Mouse (Mus musculus) large intestine, adult 2 months (tissue): ENCODE results near the gene Ttc4. TPM values are rescaled to one million over a fixed set of nuclear protein-coding genes. Genes with fewer than 3 reads are reported as not detected.

Experiments
- DNase-seq: peaks from one replicate; pipeline ENCODE4 v3.0.0-alpha.2; 2012; ENCODE audit warnings: low read depth, low spot score
- WGBS: fragments of 180-500 bp; shearing (Covaris S2); methylation state at CpG from one replicate; pipeline ENCODE4 v1.1.7; 2018; 5-methylcytosine and 5-hydroxymethylcytosine counted together
- polyA plus RNA-seq: library from polyadenylated mRNA; depleted of rRNA; stranded (reverse); fragments of >200 nt; gene quantifications from 2 replicates; pipeline ENCODE4 v1.2.3, GENCODE M21; 2012

The Ttc4 gene
- polyA plus RNA-seq, 1 experiment: 55.1 TPM

DNA sequence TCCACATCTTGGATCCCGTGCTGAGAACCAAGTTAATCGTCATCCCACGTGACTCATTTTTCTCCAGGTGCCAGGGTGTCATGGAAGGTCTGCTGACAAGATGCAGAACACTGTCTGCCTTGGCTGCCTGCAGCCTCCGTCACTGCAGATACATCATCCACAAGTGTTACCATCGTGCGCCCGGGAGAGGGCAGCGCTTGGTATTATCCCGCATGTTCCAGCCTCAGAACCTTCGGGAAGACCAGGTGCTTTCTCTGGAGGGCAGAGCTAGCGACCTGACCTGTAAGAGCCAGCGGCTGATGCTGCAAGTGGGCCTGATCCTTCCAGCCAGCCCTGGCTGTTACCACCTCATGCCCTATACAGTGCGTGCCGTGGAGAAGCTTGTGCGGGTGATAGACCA, 25.7 kb downstream of the Ttc4 start:
- DNase-seq: no peak
- WGBS: 94% methylated on average over 15 of the region's 15 CpGs

DNA sequence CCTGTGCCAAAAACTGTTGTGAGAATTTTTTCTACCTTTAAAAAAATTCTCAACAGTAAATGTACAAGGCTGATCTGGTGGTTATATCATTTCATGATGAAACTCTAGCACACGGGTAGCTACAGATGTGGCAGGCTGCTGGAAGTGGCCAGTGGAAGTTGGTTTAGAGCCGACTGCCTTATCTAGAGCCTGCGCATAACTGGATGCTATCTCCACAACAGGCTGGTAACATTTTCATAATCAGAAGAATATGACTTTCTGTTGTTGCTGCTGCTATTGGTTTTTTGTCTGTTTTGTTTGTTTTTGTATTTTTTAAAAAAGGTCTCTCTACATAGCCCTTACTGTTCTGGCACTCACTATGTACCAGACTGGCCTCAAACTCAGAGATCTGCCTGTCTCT, 26.2 kb downstream of the Ttc4 start:
- no peak for DNase-seq
- 95% methylated on average over 3 of the region's 3 CpGs for WGBS

DNA sequence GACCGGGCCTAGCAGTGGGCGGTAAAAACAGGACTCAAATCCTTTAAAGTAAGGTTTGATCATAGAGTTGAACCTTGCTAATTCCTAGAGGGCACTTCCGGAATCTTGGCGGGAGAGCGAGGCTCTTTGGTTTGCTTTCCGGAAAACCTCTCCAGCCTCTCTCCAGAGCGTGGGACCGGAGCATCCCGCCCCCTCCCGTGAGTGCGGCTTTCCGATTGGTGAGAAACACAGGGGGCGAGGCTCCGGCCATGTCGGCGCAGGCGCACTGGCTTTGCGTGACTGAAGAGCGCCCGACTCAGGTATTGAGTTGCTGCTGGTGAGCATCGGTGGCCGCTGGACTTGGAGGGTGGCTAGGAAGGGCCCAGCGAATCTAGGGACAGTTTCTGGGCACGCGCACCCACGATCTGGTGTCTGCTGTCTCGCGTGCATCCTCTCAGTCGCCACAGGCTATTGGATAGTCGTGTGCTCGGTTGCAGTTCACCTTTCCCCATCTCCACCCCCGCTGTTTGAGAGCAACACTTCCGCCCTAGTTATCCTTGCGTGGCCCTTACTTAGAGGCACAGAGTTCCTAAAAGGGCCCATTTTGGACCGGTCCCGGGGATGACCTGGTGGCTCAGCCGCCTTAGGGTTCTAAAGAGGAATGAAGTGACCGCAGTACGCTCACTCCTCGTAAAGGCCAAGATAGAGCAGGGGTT, 27.8 kb downstream of the Ttc4 start, which contains the start of gene Pars2:
TSS of gene Pars2 (plus strand) at position 237 of the 695 bp plus-strand sequence.
- WGBS: 1% methylated on average over 40 of the region's 40 CpGs
- peak; percentile 88 for DNase-seq

DNA sequence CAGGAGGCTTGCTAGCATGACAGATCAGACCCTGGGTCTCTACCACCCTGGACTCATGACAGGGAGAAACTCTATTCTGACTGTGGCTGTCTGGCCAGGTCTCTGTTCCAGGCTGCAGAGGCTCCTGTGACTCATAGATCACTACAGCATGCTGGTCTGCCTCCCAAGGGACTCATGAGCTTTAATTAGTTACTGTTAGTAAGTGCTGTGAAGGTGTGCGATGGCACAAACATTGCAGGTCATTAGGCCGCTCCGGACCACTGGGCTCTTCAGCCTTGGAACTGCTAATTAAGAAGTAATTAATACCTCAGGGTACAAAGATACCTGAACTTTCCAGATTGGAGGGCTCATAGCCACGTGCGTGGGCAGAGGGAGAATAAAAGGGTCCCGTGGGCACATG, 31.6 kb downstream of the Ttc4 start:
- whole genome bisulfite sequencing: 88% methylated on average over 6 of the region's 6 CpGs
- DNase-seq: no peak

DNA sequence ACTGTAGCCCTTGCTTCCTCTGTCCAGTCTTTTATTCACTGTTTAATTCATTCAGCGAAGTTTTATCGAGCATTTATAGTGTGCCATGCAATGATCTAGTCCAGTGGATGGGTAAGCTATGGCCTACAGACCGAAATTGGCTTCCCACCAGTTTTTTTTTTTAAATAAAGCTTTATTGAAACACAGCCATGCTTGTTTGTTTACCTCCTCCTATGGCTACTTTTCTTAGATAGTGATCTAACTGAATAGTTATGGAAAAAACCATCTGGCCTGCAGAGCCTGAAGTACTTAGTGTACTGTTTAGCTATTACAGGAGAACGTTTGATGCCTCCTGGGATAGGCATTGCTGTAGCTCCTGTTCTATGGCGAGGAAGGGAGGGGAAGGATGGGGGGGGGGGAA, 32.9 kb downstream of the Ttc4 start:
- no peak for DNase-seq
- 70% methylated on average over 5 of the region's 5 CpGs for WGBS

DNA sequence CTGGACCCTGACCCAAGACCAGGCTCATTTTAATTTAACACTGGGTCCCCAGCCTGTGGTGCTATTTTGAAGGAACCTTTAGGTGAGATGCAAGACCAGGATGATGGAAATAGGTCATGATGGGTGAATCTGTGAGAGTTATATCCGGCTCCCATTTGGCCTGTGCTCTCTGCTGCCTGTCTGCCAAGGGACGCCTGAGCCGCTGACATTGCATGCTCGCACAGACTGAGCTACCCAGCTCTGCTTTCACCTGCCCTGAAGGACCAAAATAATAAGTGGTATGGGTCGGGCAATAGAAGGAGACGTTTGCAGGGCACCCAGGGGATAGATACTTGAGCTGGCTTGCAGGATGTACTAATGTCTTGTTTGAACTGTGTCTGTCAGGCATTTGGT, 34.5 kb downstream of the Ttc4 start:
- WGBS: 46% methylated on average over 6 of the region's 6 CpGs
- DNase-seq: no peak

DNA sequence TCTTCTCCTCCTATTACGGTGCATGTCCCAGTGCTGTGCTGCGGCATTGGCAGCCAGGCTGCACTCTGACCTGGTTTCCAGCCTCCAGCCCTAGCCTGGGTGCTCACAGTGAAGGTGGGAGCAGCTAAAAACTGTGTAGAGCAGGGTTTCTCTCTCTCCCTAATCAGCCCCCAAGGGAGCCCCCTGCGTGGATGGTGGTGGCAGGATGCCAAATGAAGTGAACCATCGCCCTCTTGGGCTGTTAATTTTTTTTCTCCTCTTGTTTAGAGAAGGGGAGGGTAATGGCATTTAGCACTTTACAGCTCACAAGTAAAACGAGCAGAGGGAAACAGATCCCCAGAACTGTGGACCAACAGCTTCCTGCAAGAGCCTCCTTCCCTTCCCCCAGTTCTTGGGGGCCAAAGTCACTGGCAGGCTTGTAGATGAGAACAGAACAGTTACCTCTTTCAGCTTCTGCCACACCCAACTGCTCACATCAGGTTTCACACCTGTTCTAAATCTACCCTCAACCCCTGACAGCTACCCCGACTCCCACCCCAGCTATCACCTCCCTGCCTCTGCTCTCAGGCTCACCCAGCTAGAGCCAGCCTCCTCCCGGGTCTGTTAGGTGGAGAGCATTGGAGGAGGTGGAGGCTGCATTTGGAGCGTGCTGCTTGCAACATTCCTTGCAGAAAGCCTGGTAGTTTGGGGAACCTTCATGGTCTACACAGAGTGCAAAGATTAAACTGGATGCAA, 35.1 kb downstream of the Ttc4 start:
- 8% methylated on average over 8 of the region's 8 CpGs for WGBS
- DNase-seq: no peak

DNA sequence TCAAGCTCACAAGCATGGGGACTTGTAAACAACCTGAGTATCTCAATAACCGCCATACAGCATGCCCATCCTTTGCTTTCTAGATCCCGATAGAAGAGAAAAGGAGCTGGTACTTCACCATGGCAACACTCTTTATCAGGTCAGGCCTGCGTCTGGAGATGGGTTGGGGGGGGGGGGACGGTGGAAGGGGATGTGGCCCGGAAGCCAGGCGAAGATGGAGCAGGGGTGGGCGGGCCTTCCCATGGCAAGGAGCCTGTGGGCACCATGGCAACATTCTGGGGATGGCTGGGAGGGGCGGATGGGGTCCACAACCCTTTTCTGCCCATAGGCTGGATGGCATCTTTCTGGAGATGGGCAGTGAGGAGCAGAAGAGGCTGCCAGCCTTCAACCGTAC, 44.7 kb downstream of the Ttc4 start:
- no peak for DNase-seq
- WGBS: 62% methylated on average over 9 of the region's 9 CpGs

DNA sequence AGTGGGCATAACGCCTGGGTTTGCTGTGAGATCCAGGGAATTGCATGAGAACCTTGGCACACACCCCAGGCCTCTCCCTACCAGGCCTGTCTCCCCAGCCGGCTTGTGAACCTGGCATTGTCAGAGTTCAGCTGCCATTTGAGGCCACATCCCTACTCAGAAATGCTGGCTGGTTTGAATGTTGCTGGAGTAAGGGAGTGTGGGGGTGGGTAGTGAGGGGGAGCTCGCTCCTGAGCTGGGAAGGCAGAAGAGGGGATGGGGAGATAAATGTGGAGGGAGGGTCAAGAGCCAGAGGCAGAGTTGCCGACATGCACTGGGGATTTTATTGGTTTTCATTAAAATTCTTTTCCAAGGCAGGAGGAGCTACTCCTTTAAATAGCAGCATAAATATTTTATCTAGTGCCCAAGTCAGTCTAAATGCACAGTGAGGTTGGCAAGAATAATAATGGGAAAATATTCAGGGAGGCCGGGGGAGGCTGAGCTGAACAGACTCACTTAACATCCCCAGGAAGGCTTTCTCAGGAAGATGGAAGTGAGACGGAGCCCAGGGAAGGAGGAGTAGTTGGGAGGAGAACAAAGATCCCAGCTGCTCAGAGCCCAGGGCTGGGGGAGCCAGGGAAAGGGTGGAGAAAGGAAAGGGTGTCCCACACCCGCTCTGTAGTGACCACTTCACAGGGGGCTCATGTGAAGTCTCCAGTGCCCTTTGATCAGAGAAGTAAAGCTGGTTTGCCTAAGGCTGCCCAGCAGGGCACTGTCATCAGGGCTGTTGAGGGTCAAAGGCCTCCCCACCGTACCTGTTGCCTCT, 45.3 kb downstream of the Ttc4 start:
- no peak for DNase-seq
- 49% methylated on average over 8 of the region's 8 CpGs for WGBS

DNA sequence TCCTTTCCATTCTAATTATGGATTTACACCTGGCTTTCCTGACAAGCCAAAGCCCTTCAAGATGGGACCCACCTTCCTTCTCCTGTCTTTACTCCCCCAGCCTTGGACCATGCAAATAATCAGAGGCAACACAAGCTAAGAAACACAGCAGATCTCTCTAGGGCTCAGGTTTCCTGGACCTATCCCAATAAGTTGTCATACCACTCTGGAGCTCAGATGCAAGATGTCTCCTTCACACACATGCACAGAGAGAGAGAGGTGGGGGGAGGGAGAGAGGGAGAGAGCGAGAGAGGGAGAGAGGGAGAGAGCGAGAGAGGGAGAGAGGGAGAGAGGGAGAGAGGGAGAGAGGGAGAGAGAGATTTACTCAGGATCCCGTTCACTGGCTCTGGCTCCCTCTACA, 46.4 kb downstream of the Ttc4 start:
- WGBS: 67% methylated on average over 1 of the region's 3 CpGs
- DNase-seq: no peak

DNA sequence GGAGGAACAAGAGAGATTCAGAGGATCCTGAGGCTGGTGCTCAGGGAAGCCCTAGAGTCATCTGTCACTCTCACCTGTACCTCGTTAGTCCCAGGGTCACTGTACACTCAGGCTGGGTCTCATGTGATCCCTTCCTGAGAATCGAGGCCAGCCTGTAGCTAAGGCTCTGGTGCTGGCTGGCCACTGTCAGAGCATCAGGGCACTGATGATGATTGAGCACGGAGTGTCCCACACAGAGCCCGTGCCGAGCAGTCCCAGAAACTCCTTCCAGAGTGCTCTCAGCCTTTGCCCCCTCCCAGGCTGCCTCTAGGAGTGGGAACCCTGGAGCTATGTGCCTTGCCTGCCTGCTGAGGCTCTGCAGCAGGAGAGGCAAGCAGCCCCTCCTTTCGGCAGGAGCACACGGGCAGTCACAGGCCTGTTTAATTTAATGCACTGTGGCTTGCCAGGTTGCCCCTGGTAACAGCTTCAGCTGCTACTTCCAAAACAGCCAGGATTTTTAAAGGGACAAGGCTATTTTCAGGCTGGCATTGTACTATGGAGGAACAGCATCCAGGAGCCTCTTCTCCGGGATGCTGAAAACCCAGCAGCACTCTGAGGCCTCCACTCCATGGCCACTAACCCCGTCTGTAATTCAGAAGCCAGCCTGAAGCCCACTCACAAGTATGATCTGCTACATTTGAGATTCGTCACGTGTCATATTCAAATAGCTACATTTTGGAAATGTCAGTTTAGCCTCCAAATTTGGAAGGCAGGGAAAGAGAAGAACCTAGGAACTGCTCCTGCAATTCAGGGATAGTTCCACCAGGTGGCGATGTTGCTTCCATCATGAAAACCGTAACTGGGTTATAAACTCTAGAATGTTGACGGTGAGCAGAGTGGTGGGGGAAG, 48.2 kb downstream of the Ttc4 start:
- no peak for DNase-seq
- WGBS: 38% methylated on average over 14 of the region's 14 CpGs

DNA sequence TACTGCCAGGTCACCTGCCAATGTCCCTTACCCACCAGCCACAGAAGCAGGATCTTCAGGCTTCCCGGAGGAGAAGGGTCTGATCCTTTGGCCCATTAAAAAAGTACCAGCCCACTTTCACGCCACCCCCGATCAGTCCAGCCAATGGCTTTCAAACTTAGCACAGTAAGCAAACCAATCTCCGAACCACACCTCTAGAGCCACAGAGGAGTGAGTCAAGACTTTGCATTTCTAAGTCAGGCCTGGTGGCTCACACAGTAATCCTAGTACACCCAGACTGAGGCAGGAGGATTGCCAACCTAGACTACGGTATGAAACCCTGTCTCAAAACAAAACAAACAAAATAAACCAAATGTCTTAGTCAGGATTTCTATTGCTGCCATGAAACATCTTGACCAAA, 49.4 kb downstream of the Ttc4 start:
- WGBS: 32% methylated on average over 5 of the region's 5 CpGs
- no peak for DNase-seq

DNA sequence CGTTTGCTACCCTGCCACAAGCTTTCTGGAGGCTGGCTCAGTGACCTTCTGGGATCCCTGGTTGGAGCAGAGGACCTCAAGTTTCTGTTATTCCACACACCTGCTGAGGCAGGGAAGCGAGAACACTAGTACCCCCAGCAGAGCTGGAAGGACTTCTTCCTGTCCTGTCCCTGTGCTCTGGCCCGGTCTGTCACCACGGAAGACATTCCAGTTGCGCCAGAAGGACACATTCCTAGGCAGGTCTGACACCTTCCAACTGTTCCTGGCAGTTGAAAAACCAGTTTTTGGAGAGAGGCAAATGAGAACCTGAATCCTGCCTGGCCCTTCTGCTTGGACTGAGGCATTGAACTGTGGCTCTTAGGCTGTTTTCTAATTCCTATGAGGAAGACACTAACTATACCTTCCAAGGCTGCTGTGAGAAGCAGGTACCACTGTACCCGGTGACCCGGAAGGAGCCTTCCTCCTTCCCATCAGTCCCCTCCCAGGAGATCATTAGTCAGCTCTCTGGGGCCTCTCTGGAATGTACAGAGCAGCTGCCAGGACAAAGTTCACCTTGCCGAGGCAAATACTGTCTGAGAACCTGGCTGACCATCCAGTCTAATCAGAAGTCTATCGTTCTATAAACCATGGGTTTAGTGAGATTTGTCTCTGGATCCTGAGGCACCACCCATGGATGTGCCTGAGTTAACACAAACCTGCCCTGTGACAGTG, 49.9 kb downstream of the Ttc4 start:
- peak; percentile 69 for DNase-seq
- 17% methylated on average over 9 of the region's 9 CpGs for WGBS

DNA sequence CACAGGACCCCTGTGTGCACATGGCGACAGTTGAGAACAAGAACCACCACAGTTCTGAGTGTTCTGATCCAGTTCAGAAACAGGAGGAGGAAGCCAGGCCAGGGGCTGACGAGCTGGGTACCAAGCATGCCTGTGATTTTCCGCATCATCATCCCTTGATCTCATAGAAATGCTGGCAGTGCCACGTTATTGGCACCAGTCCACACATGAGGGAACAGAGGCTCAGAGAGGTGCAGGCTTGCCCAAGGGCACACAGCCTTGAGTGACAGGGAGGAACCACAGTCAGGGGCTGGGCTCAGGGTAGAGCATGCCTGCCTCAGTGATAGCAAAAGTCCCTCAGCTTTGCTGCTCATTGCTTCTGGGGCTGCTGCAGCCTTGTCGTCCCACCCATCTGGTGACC, 50.9 kb downstream of the Ttc4 start:
- 79% methylated on average over 5 of the region's 5 CpGs for WGBS
- DNase-seq: no peak

DNA sequence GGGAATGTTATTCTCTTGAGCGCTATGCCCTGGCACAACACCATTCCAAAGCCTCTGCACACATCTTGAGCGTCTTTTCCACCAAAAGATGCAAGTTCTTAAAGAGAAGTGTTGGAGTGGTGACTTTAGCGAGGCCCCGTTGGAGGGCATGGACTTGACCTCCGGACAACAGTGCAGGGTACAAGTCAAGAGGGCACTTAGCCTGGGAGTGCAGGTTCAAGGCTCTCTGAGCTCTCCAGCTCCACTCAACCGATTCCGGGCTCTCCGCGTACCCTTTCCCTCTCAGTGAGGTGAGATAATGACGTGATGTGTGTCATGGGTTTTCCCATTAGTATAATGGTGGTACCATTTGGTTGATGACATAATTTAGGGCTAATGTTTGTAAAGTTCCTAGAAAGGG, 54.5 kb downstream of the Ttc4 start:
- WGBS: 92% methylated on average over 10 of the region's 10 CpGs
- no peak for DNase-seq

DNA sequence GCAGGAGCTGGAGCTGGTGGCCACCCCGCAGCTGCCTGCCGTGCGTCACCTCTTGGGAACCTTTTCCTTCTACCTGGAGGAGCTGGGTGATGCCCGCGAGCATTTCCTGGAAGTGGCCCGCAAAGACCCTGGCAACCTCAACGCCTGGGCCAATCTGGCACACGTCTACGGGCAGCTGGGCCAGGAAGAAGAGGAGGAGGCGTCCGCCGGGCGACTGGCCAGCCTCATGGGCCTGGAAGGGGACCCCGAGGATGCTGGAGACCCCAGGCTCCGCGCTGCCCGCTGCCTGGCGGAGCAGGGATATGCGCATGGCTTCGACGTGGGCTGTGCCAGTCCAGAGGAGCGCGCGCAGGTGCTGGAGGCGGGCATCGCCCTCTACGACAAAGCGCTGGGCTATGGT, 56.0 kb downstream of the Ttc4 start:
- 25% methylated on average over 28 of the region's 28 CpGs for WGBS
- DNase-seq: no peak

DNA sequence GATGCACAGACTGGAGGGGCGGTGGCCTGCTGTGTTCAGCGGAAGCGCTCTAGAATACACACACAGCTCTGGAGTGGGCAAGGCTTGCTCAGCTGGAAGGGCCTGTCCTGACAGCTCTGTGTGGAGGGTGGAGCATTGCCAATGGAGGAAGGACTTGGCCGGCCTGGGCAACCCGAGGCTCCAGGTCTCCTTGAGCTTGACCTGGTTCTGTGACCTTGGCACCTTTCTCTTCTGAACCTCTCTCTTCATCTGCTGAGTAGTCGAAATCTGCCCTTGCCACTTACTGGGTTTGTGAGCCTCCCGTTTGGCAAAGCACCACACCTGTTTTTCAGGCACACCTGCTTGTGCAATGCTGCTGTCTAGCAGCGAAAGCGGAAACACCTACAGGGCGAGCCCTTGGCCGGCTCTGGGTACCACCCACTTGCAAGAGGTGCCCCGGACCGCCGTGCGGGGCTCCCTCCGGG, 56.7 kb downstream of the Ttc4 start, which contains the start of gene Ttc22:
TSS of gene Ttc22 (plus strand) at position 403 of the 464 bp plus-strand sequence.
- peak; percentile 54 for DNase-seq
- 15% methylated on average over 16 of the region's 16 CpGs for WGBS

DNA sequence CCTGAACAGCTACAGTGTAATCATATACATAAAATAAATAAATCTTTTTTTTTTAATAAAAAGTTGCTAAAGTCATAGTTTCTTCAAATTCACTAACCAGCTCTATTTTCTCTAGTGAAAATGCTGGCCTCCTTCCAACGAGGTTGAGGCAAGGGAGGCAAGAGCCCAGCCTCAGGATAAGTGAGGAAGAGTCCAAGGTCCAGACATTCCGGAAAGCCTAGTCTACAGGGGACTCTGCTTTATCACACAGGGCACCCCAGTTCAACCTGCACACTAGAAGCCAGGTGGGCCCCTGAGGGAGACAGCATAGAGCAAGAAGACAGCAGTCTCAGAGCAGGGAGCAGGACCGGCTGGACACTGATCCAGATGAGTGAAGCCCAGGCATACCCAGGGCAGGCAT, 57.3 kb downstream of the Ttc4 start:
- DNase-seq: peak; percentile 56
- WGBS: 24% methylated on average over 3 of the region's 3 CpGs

DNA sequence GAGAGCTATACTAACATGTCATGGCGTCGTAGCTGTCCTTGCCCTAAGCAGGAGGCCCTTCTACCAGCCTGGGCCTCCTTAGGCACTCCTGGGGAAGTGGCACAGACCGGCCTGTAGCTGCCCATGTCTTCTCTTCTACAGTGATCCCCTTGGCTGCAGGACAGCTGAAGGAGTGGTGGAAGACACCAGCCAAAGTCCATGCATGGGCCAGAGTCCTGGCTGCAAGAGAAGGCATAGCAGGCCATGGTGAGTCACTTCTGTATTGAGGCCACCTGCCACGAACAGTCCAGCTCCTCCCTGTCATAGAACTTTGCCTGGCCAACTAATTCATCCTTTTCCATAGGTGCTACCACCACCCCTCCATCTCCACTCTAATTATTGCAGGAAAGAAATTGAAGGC, 59.8 kb downstream of the Ttc4 start:
- WGBS: 67% methylated on average over 4 of the region's 4 CpGs
- no peak for DNase-seq
